Mouse (Mus musculus) midbrain, postnatal 0 days (tissue): ENCODE measurements around the gene Plekhb1. TPM values are rescaled to one million over a fixed set of nuclear protein-coding genes. Genes with fewer than 3 reads are reported as not detected.

Experiments
- ATAC-seq: fragments of 200-750 bp; cut with Nextera tagmentation; 2 replicates; pipeline ENCODE4 v1.8.0; 2017; ENCODE audit warnings: moderate number of reproducible peaks, mild to moderate bottlenecking, moderate TSS enrichment, moderate library complexity; ENCODE audit not compliant: low FRiP score
- DNase-seq: peaks from one replicate; pipeline ENCODE4 v3.0.0-alpha.2; 2015; ENCODE audit warnings: low spot score
- H3K27ac ChIP-seq: fragments of 300-500 bp; sonication (generic); 2 replicates; pipeline ENCODE4 v1.5.1; 2014; ENCODE audit warnings: low read depth, mild to moderate bottlenecking, low read length, mixed read lengths
- H3K27me3 ChIP-seq: fragments of 300-500 bp; sonication (generic); 2 replicates; pipeline ENCODE4 v1.6.1; 2014; ENCODE audit warnings: low read length, control low read depth, mixed read lengths; ENCODE audit not compliant: insufficient read depth
- H3K36me3 ChIP-seq: fragments of 300-500 bp; sonication (generic); 2 replicates; pipeline ENCODE4 v1.6.1; 2014; ENCODE audit warnings: low read length, control low read depth, mixed read lengths; ENCODE audit not compliant: insufficient read depth
- H3K4me1 ChIP-seq: fragments of 300-500 bp; sonication (generic); 2 replicates; pipeline ENCODE4 v1.6.1; 2014; ENCODE audit warnings: mild to moderate bottlenecking, control low read depth, antibody characterized with exemption, low read length, mixed read lengths; ENCODE audit not compliant: insufficient read depth
- H3K4me2 ChIP-seq: fragments of 300-500 bp; sonication (generic); 2 replicates; pipeline ENCODE4 v1.6.1; 2014; ENCODE audit warnings: low read depth, mild to moderate bottlenecking, low read length, mixed read lengths; ENCODE audit not compliant: poor library complexity, severe bottlenecking
- H3K4me3 ChIP-seq: fragments of 300-500 bp; sonication (generic); 2 replicates; pipeline ENCODE4 v1.5.1; 2014; ENCODE audit warnings: low read depth, mild to moderate bottlenecking, low read length, moderate library complexity
- H3K9ac ChIP-seq: fragments of 300-500 bp; sonication (generic); replicated peaks from 2 replicates; pipeline ENCODE4 v1.6.1; 2014; ENCODE audit warnings: mild to moderate bottlenecking, low read length, moderate library complexity, mixed read lengths; ENCODE audit not compliant: poor library complexity, severe bottlenecking
- H3K9me3 ChIP-seq: fragments of 300-500 bp; sonication (generic); 2 replicates; pipeline ENCODE4 v1.6.1; 2016; ENCODE audit warnings: low read length, control low read depth
- CTCF ChIP-seq: IDR thresholded peaks from 2 replicates; pipeline ENCODE4 v1.5.1; 2016; ENCODE audit warnings: antibody characterized with exemption, mild to moderate bottlenecking
- WGBS: fragments of 180-500 bp; shearing (Covaris S2); extraction: QIAGEN DNeasy Blood & Tissue Kit; methylation state at CpG from one replicate; pipeline ENCODE4 v1.1.7; 2014; 5-methylcytosine and 5-hydroxymethylcytosine counted together
- polyA plus RNA-seq: library from polyadenylated mRNA; unstranded; fragments of >200 nt; fragmentation: Nextera tagmentation; extraction: Ambion mirVana; gene quantifications from 2 replicates; pipeline ENCODE4 v1.2.1, GENCODE M21; 2015
- total RNA-seq: library from RNA; depleted of rRNA; stranded (reverse); fragments of >200 nt; gene quantifications from 2 replicates; pipeline ENCODE4 v1.2.3, GENCODE M21; 2014

The Plekhb1 gene
- total and polyA plus RNA-seq, 2 experiments from 2014 or later, result 29.9 to 46.1 TPM

DNA sequence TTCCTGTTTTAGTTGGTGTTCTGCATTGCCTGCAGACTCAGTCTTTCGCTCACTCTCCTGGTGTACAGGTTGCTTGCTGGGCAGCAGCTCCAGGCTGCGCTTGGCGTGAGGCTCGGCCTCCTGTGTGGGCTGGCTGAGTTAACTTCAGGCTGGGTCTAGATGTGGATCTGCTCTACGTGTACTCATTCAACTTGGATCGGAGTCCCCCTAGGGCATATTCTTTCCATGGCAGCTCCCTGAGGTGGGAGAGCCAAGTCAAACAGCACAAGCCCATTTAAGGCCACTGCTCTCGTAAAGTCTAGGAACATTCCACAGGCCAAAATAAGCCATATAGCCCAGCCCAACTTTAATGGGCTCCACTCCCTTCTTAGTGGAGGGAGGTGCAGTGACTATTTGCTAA, 26.3 kb upstream of the Plekhb1 start:
- DNase-seq, result no peak
- Histone ChIP-seq H3K4me3 (no peak overlapping the region), H3K27me3 (no peaks in the 10 kb centered on the region), H3K27ac (no peak overlapping the region), H3K9ac (no peak overlapping the region), H3K4me2 (no peak overlapping the region), H3K4me1 (no peaks in the 10 kb centered on the region), H3K9me3 (no peaks in the 10 kb centered on the region), H3K36me3 (no peaks in the 10 kb centered on the region)
- 78% methylated on average over 7 of the region's 7 CpGs for WGBS
- no peak for ATAC-seq
- no peak for TF ChIP-seq CTCF

DNA sequence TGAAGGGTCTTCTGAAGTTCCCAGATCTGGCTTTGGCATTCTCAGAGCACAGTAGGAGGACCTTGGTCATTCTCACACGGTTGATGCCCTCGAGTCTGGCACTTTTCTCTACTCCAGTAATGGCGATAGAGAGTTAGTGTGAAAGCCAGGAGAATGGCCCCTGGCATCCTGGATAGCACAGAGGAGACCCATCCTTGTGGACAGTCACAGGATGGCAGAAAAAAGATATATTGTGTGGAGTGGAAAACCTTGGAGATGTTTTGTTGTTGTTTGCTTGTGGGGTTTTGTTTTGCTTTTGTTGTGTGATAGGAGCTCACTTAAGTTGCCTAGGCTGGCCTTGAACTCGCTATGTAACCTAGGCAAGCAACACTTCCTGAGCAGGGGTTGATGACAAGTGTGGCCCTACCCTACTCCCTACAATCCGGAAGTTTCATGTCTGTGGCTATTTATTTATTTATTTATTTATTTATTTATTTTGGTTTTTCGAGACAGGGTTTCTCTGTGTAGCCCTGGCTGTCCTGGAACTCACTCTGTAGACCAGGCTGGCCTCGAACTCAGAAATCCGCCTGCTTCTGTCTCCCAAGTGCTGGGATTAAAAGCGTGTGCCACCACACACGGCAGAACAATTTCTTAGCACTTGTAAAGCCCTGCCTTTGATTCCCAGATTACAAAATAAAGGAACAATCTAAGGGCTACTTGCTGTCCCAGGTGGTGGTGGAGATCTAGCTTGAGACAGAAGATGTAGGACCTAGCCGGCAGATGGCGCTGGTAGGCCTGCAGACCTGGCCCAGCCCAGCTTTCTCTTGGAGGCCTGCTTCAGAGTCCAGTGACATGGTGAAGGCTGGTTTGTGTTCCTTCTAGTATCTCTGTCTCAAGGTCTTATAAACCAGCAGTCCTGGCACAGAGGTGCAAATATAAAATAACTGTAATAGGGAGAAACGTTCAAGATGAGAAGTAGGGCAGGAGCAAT, 23.1 kb upstream of the Plekhb1 start:
- no peak overlapping the region for H3K4me2 ChIP-seq
- H3K9ac ChIP-seq, result no peak overlapping the region
- WGBS, result 42% methylated on average over 13 of the region's 13 CpGs
- no peak overlapping the region for H3K4me3 ChIP-seq
- no peaks in the 10 kb centered on the region for H3K27me3 ChIP-seq
- ATAC-seq (no peak), DNase-seq (peak; percentile 87)
- no peaks in the 10 kb centered on the region for H3K4me1 ChIP-seq
- no peaks in the 10 kb centered on the region for H3K36me3 ChIP-seq
- H3K27ac ChIP-seq, result no peak overlapping the region
- peak; percentile 88 for TF ChIP-seq CTCF
- no peaks in the 10 kb centered on the region for H3K9me3 ChIP-seq

DNA sequence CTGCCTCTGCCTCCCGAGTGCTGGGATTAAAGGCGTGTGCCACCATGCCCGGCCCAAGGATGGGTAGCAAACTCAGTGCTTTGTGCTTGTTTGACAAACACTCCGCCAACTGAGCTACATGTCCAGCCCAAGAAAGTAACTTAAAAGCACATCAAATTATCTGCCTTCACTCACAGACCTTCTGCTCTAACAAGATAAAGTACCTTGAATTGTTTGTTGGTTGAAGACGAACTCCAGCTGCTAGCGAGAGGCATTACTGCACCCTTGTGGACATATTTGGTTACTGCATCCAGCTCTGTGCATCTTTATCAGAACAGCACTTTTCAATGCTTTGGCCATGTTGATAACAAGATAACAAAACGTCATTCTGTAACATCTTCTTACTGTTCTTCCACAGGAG, 22.3 kb upstream of the Plekhb1 start:
- Histone ChIP-seq H3K27me3 (no peaks in the 10 kb centered on the region), H3K4me3 (no peak overlapping the region), H3K4me1 (no peaks in the 10 kb centered on the region), H3K4me2 (no peak overlapping the region), H3K27ac (no peak overlapping the region), H3K9me3 (no peaks in the 10 kb centered on the region), H3K36me3 (no peaks in the 10 kb centered on the region), H3K9ac (no peak overlapping the region)
- 56% methylated on average over 7 of the region's 7 CpGs for WGBS
- no peak for ATAC-seq
- peak; percentile 78 for DNase-seq
- peak; percentile 97 for TF ChIP-seq CTCF

DNA sequence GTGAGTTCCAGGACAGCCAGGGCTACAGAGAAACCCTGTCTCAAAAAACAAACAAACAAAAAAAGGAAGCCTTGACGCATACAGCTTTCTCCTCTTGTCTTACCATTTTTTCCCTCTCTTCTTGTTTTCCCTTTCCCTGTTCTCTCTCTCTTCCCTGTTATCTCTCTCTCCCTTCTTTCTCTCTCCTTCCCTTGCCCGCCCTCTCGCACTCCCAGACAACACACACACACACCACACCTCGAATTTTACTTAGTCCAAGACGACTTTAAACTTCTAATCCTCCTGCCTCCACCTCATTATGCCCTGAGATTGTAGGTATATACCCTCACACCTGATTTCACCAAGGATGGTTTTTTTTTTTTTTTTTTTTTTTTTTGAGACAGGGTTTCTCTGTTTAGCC, 21.9 kb upstream of the Plekhb1 start:
- Histone ChIP-seq H3K9ac (no peak overlapping the region), H3K27me3 (no peaks in the 10 kb centered on the region), H3K27ac (no peak overlapping the region), H3K4me2 (no peak overlapping the region), H3K4me3 (no peak overlapping the region), H3K36me3 (no peaks in the 10 kb centered on the region), H3K9me3 (no peaks in the 10 kb centered on the region), H3K4me1 (no peaks in the 10 kb centered on the region)
- DNase-seq (no peak), ATAC-seq (no peak)
- WGBS, result 75% methylated on average over 5 of the region's 5 CpGs
- no peak for TF ChIP-seq CTCF

DNA sequence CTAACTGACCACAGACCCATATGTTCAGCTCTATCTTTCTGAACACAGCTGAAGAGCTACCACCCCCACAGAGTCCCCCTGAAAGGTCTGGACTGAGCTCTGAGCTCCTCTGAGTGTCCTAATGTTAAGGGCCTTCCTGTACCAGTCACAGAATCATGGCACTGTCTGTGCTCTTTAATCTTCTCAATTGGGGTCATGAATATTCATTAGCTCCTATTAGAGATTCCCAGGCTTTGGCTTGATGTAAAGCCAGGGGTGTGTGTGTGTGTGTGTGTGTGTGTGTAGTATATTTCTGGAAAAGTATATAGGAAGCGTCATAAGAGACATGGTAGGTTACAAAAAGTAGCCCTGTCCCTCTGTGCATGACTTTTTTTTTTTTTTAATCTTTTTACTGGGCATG, 21.0 kb upstream of the Plekhb1 start:
- Histone ChIP-seq H3K9me3 (no peaks in the 10 kb centered on the region), H3K4me1 (no peaks in the 10 kb centered on the region), H3K4me3 (no peak overlapping the region), H3K9ac (no peak overlapping the region), H3K4me2 (no peak overlapping the region), H3K36me3 (no peaks in the 10 kb centered on the region), H3K27me3 (no peaks in the 10 kb centered on the region), H3K27ac (no peak overlapping the region)
- ATAC-seq (no peak), DNase-seq (no peak)
- no peak for TF ChIP-seq CTCF
- WGBS, result 68% methylated on average over 1 of the region's 1 CpGs

DNA sequence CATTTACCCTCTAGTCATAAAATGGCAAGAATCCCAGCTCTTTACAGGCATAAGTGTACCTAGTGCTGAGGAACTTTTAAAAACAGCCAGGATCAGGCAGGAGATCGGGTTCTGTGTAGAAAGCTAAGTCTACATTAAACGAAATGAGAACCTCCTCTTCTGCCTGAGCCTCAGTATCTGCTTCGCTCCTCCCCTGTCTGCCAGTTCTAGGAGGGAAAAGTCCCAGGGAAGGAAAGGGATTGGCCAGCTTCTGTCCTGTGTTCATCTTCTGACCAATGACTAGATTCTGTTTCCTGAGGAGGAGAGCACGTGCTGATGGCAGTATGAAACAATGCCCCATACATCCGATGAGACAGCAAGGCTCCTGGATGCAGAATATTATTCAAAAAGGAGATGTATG, 18.9 kb upstream of the Plekhb1 start:
- Histone ChIP-seq H3K4me2 (no peak overlapping the region), H3K9ac (no peak overlapping the region), H3K36me3 (no peaks in the 10 kb centered on the region), H3K27me3 (no peaks in the 10 kb centered on the region), H3K27ac (no peak overlapping the region), H3K9me3 (no peaks in the 10 kb centered on the region), H3K4me1 (no peaks in the 10 kb centered on the region), H3K4me3 (no peak overlapping the region)
- DNase-seq, result no peak
- WGBS, result 51% methylated on average over 5 of the region's 5 CpGs
- no peak for ATAC-seq
- TF ChIP-seq CTCF, result no peak
